Mouse (Mus musculus): ENCODE measurements around the gene Top2b. TPM values are rescaled to one million over a fixed set of nuclear protein-coding genes. Genes with fewer than 3 reads are reported as not detected.
A peak's percentile ranks its signal among the peaks of the same experiment; 100 is the strongest.

Gene Top2b
- 10 to 100 TPM; 93.1 to 94.6 TPM for total RNA-seq (2021)

DNA sequence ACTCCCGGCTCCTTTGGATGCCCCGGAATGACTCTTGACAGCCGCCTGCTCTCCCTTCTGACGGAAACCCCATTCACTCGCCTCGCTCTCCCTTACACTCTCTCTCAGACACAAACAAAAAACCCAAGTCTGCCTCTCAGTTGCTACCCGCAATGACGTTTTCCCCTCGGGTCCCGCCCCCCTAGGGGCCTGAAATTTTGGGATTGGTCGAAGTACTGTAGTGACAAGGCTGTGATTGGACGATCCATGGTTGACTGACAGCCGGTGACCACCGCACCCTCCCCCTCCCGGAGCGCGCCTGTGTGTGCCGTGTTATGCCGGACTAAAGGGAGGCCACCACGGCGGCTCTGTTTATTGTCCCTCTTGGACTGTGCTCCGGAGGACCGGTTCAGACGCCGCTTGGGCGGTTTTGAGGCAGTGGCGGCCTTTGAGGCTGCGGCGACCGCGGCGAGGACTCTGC lies at the start of gene Top2b:
Top2b (plus strand) TSS at position 302 of the 460 bp plus-strand sequence.
- DNase-seq: peak; percentile 97 to 98

DNA sequence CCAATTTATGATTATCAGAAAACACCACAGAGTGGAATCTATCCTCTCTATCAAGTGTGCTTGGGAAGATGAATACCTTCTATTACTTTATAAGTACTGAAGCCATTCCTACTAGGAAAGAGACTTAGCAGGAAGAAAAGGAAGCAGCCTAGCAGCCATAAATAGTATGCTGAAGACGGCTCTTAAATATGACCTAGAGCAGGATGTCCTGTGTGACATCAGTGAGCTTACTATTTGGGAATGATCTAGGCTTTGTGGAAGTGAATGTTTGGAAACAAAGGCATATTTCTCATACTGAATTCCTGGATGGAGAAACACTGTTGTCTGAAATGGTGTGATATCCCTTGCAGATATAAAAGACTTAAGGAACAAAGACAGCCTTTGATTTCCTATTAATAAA lies 48.3 kb upstream of the Top2b start:
- DNase-seq: no peak

DNA sequence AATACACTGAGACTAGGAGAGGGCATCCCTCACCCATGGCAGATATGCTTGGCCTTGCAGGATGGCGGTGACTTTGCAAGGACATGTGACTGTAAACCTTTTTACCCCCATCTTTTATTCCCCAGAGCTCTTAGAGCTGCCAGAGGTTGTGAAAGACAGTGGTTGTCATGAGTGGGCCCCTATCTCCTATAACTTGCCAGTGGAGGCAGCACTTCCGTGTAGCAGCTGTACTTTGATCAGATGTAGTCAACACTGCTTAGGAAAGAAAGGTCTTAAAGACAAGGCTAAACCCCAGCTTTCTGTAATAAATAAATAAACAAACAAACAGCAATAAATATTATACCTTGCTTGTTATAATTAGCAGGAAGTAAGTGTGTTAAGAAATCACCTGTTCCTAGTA lies 45.2 kb upstream of the Top2b start:
- no peak for DNase-seq

DNA sequence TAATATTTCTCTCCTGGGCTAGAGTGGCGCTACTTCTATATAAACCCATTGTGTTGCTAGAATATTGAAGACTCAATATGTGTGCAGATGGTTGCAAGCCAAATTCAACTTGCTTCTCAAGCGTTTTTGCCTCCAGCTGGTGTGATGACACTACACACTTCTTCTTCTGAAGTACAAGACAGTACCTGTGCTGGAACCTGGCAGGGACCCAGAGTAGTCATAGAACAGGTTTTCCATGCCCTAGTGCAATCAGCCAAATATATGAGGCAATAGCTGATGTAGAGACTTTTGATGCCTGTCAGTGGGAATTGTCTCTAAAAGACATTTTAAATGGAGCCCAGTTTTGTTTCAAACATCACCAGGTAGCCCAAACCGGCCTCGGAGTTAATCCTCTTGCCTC lies 40.6 kb upstream of the Top2b start:
- DNase-seq: no peak

DNA sequence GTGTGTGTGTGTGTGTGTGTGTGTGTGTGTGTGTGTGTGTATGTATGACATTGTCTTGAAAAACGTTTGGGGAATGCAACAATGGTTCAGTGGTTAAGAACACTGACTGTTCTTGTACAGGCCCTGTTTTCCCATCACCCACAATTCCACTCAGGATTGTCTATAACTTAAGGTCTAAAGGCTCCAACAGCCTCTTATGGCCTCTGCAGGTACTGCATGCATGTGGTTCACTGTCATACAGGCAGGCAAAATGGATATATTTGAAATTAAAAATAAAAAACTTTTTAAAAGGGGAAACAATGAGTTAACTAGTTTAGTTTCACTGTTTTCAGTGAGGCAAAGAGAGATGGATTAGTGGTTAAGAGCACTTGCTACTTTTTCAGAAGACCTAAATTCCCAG lies 39.8 kb upstream of the Top2b start:
- no peak for DNase-seq

DNA sequence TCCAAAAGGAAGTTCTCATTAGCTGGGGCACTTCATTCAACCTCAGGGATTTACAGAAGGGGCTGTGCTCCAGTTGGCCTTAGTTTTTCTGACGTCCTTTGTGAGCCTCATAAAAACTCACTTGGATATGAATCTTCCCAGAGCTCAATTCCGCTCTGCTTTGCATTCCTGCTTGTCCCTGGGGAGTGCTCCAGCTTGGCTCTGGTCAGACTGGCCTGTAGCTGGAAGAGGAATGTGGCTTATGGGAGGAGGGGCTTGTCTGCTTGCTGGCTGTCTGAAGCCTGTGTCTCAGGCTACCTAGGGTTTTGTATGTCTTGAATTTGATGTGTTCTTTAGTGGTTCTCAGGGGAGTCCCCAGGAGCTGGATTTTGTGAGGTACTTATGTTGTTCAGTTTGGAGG lies 36.4 kb upstream of the Top2b start:
- no peak for DNase-seq

DNA sequence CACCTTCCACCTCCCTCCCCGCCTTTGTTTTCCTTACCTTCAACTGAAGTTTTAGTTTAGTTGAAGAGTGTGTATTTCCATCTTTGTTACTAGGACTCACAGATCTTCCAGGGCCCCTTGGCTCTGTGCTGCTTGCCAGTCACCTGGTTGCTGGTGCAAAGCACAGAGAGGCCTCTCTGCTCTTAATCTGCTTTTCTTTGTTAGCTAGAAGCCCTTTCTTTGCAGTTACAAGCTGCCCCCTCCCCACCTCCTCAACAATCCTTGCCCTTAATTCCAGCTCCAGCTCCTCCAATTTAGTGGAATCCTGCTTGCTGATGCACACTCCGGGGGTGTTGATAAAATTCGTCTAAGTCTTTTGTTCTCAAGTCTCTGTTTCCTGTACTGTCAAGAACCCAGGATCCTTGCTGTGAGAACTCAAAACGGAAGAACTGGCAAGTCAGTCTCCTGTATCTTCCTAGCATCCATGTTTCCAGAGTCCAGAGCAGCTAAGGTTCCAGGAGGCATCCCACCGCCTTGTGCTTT lies 36.0 kb upstream of the Top2b start:
- DNase-seq: no peak

DNA sequence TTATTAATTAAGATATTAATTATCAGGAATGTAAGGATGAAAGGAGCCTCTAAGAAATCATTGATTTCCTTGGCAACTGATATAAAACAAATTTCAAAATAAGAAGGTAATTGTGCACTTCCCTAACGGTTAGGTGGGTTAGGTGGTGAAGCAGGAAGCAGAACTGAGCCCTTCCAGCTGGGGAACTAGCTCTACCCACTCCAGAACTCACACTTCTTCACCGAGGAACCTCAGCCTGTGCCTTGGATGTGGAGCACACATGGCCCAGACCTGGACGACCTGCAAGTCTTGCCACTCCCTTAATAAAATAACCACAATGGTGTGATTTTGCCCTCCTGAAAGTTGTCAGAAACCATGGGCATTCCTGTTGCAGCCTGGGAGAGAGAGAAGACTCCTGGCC lies 35.2 kb upstream of the Top2b start:
- DNase-seq: no peak

DNA sequence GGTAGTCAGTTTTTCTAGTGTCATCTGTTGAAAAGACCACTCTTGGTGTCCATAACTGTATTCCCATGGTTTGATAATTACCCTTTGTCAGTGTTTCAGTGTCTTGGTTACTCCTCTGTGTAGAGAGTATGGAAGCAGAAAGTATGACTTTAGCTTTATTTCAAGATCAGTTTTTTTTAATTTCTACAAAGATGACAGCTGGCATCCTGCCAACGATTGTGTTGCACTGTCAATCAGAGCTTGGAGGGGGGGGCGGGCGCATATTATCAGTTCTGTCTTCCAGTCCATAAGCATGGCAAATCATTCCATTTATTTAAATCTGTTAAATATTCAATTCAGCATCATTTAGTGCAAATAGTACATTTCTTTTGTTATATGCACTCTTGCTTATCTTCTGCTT lies 30.7 kb upstream of the Top2b start:
- no peak for DNase-seq

DNA sequence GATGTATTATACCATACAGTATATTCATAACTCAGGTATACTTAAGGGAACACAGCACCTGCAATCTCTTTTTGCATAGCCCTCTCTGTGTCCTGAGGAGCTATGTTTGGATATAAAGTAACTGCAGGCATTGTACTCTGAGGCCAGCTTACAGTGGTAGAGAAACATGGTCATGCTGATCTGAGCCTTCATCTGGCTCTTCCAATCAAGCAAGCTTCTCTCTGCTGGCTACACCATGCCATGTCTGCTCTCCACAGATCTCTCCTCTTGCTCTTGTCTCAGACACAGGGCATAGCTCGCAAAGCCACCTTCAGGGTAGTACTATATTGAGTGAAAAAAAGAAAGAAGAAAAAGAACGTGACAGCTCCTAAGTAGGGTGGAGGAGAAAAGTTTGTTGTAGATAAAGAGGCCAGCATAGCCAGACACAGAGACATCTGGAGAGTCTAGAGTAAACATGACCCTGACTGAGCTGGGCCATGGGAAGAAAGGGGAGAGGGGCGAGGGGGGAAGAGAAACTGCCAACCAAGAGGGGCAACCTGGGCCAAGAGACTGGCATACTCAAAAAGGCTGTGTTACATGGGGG lies 29.1 kb upstream of the Top2b start:
- no peak for DNase-seq

DNA sequence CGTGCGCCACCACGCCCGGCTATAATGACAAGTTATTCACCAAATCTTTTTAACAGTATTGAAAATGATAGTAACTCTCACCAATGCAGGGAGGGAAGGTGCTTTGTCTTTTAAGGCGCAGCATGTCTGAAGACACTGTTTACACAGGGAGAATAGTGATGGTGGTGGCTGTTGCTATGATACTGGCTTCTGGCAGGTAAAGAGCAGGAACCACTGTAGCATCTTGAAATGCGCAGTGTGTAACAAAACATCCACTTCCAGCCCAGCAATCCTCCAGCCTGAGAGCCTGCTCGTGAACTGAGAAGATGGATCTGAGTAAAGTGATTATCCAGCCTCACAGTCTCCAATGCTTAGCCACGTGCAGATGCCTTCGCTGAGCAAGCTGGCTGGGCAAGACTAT lies 17.5 kb upstream of the Top2b start:
- no peak for DNase-seq

DNA sequence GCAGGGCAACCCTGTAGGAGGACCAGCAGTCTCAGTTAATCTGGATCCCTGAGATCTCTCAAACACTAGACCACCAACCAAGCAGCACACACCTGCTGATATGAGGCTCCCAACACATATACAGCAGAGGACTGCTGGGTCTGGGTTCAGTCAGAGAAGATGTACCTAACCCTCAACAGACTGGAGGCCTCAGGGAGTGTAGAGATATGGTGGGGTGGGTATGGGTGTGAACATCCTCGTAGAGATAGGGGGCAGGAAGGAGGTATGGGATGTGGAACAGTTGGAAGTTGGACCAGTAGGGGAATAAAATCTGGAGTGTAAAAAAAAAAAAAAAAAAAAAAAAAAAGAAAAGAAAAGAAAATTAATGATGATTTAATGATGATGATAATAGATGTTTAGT lies 5.3 kb upstream of the Top2b start:
- DNase-seq: no peak

DNA sequence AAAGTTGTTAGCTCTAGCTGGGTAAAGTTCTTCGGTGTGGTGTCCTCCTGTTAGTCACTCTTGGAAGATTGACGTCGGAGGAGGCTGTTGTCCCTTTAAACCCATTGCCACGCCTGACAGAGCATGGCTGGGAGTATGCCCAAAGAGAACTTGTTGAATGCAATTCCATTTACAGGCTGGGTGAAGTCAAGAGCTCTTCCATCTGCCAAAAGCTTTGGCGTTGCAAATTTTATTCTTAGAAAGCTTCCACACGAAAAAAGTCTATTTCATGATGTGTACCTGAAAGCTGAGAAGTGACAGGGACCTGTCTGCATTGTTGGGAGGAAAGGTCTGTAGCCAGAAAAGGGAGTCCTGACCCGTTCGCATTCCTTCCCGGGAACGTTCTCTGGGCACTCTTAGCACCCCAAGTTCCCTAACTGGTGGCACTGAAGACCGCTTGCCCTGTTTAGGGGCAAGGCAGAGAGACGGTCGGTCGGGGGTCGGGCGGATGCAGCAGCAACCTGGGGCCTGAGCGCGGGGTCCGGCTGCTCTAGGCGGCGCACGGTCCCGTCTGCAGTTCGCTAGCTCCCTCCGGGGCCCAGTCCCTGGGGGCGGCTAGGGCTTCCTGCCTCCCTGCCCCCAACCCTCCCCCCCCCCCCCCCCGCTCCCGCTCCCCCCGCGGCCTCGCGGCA lies 683 bp upstream of the Top2b start:
- DNase-seq: peak in 1 of 2 experiments; percentile 26

DNA sequence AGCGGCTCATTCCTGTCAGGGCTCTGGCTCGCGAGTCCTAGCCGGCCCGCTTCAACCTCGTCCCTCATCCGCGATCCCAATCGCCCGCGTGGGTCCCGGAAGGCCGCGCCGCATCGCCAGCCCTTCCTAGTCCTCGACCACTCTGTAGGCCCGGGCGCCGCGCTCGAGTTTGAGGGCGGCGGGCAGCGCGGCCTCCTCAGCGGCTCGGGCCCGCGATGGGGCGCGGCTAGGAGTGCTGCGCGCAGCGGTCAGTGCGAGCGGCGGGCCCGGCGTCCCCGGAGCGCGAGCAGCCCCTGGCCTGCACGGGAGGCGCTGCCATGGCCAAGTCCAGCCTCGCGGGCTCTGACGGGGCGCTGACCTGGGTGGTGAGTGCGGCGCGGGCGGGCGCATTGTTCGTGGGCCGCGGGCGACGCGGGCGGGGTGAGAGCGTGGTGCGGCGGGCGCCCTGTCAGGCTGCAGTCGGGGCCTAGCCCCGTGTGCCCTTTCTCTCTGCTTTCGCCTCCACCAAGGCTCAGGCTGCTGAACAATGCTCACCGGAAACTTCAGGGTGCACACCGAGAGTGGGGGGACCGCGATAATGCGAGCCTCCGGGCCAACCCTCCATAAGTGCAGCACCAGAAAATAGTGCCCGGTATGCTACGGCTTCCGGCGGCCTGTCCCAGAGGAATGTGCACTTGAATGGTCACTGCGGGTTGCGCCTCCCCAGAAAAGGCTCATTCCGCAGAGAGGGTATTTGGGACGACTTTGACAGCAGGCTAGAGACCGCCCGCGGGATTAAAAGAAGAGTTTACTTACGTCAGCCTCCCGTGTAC lies 589 bp downstream of the Top2b start:
- DNase-seq: peak; percentile 61 to 64

DNA sequence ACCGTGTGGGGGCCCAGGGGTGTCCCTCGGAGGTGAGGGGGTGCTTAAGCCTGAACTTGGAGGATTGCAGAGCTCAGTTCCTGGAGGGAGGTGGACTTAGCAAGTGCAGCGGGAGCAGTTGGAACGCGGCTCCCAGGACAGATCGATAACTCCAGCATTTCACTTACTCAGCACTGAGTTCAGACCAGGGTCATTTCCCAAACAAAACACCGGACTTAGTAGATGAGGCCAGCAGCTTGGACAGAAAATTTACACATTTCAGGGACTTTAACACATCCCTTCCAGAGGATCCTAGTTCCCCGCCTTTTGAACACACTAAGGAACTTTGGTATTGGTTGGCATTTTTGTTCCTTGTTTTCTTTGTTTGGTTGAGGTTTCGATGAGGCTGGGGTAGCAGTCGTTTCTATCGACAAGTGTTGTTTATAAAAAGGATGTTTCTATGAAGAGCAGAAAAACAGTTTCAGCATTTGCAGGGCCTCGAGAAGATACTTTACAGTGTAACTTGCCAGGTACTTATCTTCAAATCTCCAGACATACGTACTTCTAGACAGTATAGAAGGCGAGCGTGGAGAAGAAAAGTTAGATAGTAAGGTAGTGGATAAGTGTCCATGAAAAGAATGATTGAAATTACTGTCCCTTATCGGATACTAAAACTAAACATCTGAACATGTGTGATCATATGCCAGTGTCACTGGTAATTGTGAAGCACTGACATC lies 1.4 kb downstream of the Top2b start:
- no peak for DNase-seq

DNA sequence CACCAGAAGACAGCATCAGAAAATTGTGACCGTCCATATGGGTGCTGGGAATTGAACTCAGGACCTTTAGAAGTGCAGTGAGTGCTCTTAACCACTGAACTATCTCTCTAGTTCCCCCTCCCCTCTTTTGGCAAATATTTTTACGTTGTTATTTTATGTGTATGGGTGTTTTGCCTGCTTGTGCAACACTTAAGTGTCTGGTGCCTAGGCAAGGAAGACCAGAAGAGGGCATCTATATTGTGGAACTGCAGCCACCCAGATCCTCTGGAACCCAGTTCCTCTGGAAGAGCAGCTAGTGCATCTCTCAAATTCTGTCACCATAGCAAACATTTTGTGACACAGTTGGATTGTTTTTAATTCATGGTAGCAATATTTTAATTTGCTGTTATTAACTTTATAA lies 2.0 kb downstream of the Top2b start:
- DNase-seq: no peak

DNA sequence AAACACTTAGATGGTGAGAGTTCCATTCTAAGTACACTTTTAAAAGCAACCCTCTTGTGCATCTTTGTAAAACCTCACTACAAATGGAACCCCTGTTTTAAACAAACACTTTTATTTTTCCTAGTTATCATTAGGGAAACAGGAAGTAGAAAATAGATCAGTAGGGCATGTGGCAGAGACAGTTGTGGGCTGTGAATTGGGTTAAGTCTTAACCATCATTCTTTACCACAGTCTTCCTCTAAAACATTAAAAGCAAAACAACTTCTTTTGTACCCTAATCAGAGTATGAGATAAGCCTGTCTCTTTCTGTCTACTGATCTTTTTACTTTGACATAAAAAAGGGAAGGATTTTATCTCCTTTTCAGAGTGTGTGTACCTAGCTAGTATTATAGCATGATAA lies 7.8 kb downstream of the Top2b start:
- no peak for DNase-seq

DNA sequence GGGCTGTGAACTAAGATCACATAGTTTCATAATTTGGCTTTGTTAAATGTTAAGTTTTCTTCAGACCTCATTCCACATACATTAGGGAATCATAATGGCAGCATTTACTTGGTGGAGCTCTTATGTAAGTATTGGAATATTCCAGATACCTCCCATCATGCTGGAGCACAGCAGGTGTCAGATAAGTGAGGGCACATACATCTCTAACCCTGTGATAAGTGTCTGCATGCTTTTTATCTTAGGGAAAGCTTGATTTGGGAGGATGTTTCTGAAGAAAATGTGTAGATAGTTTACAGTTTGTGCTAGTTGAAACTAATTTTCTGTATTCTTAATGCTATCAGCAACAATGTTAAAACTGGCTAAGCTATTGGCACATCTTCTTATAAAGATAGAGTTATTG lies 8.2 kb downstream of the Top2b start:
- no peak for DNase-seq

DNA sequence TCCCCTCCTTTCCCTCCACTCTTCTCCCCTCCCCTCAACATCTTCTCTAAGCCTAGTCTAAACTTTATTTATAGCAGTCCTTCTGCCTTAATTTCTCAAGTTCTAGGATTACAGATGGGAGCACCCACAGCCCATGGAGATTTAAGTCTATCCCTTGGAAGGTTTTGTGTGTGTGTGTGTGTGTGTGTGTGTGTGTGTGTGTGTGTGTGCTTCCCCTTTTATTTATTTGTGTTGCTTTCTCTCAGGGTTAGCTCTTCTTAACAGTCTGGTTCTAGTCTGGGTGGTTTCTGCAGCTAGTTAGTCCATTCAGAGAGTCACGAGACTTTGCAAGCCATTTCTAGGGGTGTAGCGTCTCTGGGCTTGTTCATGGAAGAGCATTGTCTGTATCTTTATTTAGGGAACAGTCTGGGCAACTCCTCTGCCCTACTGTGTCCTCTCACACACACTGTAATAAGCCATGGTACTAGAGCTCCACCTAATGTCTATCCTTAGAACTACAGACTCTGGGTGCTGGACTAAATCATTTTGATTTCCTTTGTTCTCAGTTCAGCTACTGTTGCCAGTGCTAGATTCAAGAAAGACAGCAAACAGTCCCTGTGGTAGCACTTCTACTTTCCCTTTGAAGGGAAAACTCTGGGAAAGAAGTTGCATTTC lies 15.1 kb downstream of the Top2b start:
- peak in 1 of 2 experiments; percentile 40 for DNase-seq

DNA sequence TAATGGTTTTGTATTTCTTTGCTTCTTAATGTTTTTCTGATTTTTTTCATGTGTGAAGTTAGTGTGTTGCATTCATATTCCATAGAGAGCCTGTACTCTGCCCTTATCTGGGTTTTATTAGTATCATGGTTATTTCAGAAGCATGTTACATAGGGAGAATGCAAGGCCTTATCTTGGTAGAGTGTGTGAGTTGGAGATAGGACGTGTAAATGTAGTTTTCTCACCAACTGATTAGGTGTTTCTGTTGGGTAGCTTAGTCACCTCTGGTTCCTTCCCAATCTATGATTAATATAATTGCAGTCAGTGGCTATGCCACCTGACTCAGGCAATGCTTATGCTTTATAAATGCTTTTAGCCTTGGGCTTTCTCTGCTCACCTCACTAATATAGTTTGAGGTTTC lies 19.8 kb downstream of the Top2b start:
- DNase-seq: no peak

DNA sequence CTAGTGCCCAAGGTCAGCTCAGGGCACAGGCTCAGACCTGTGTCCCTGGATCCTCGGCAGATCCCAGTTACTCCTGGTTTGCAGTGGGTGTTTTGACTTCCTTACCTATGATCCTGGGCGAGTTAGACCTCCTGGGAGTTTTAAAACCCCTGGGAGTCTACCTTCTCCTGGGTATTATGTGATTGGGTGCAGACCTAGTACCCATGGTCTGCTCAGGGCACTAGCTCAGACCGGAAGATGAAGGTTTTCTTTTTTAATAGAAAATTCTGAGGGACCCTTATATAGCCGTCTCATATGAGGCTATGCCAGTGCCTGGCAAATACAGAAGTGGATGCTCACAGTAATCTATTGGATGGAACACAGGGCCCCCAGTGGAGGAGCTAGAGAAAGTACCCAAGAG lies 40.2 kb downstream of the Top2b start:
- no peak for DNase-seq

DNA sequence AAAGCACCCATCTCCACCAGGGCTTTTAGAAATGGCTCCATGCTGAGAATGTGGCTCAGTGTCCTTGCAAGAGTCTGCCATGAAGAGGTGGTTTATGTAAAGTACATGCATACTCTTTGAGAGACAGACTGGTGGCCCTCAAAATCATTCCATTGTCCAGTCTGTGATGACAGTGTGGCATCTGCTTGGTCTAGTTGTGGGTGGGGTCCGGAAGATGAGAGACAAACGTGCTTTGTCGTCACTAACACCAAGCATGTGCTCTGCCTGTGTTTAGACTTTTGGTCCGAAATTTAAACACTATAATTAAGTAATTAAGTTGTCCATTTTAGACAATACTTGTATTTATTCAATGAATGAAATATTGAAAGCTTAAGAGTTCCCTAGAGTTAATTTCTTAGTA lies 49.2 kb downstream of the Top2b start:
- no peak for DNase-seq

Measured in layer of hippocampus, postnatal 36 days (tissue).